Mouse (Mus musculus): ENCODE measurements around the gene Lmod2.

The Lmod2 gene

GRCm38 (mm10) chr6:24597500-24597899, at the start of gene Lmod2:
Gene Lmod2, plus strand, starts transcription at chr6:24597762.
- DNase-seq (ENCODE audit: low read depth, low spot score): no peak

- no peak for DNase-seq (ENCODE audit: low read depth, low spot score)
These were observed 47.8 kb upstream of the Lmod2 start for GRCm38 (mm10) chr6:24549801-24550200.

- DNase-seq (ENCODE audit: low read depth, low spot score): no peak
These were observed 45.5 kb upstream of the Lmod2 start for GRCm38 (mm10) chr6:24552046-24552445.

- DNase-seq (ENCODE audit: low read depth, low spot score): no peak
These were observed 43.0 kb upstream of the Lmod2 start for GRCm38 (mm10) chr6:24554427-24555086.

GRCm38 (mm10) chr6:24555488-24555887, 42.1 kb upstream of the Lmod2 start:
- no peak for DNase-seq (ENCODE audit: low read depth, low spot score)

GRCm38 (mm10) chr6:24564081-24564480, 33.5 kb upstream of the Lmod2 start:
- no peak for DNase-seq (ENCODE audit: low read depth, low spot score)

- DNase-seq (ENCODE audit: low read depth, low spot score): no peak
These were observed 32.7 kb upstream of the Lmod2 start for GRCm38 (mm10) chr6:24564886-24565285.

GRCm38 (mm10) chr6:24568963-24569362, 28.6 kb upstream of the Lmod2 start:
- DNase-seq (ENCODE audit: low read depth, low spot score): no peak

- no peak for DNase-seq (ENCODE audit: low read depth, low spot score)
These were observed 27.9 kb upstream of the Lmod2 start for GRCm38 (mm10) chr6:24569711-24570110.

- DNase-seq (ENCODE audit: low read depth, low spot score): no peak
These were observed 27.3 kb upstream of the Lmod2 start for GRCm38 (mm10) chr6:24570278-24570677.

- DNase-seq (ENCODE audit: low read depth, low spot score): no peak
These were observed 26.4 kb upstream of the Lmod2 start for GRCm38 (mm10) chr6:24571126-24571525.

GRCm38 (mm10) chr6:24572431-24572830, 25.1 kb upstream of the Lmod2 start:
- no peak for DNase-seq (ENCODE audit: low read depth, low spot score)

- DNase-seq (ENCODE audit: low read depth, low spot score): no peak
These were observed 24.2 kb upstream of the Lmod2 start for GRCm38 (mm10) chr6:24573319-24573718.

- no peak for DNase-seq (ENCODE audit: low read depth, low spot score)
These were observed 14.1 kb upstream of the Lmod2 start for GRCm38 (mm10) chr6:24583456-24583855.

GRCm38 (mm10) chr6:24585431-24586310, 11.9 kb upstream of the Lmod2 start:
- DNase-seq (ENCODE audit: low read depth, low spot score): no peak

- no peak for DNase-seq (ENCODE audit: low read depth, low spot score)
These were observed 10.7 kb upstream of the Lmod2 start for GRCm38 (mm10) chr6:24586885-24587284.

GRCm38 (mm10) chr6:24590282-24590681, 7.3 kb upstream of the Lmod2 start:
- DNase-seq (ENCODE audit: low read depth, low spot score): no peak

GRCm38 (mm10) chr6:24591525-24592218, 5.9 kb upstream of the Lmod2 start:
- DNase-seq (ENCODE audit: low read depth, low spot score): no peak

GRCm38 (mm10) chr6:24599179-24599578, 1.6 kb downstream of the Lmod2 start:
- DNase-seq (ENCODE audit: low read depth, low spot score): no peak

- DNase-seq (ENCODE audit: low read depth, low spot score): no peak
These were observed 2.1 kb downstream of the Lmod2 start for GRCm38 (mm10) chr6:24599639-24600038.

- DNase-seq (ENCODE audit: low read depth, low spot score): no peak
These were observed 2.6 kb downstream of the Lmod2 start for GRCm38 (mm10) chr6:24600134-24600533.

GRCm38 (mm10) chr6:24600726-24601125, 3.2 kb downstream of the Lmod2 start:
- DNase-seq (ENCODE audit: low read depth, low spot score): no peak

Data from retina, postnatal 7 days (tissue).